Mouse (Mus musculus) hindbrain, embryonic 14.5 days (tissue): ENCODE measurements around the gene Mier3. TPM values are rescaled to one million over a fixed set of nuclear protein-coding genes. Genes with fewer than 3 reads are reported as not detected.
"Not testable (repeated sequence)": the region's sequence is repeated elsewhere in the genome, so short reads cannot be mapped to it uniquely, and the experiment has no call there.

Experiments
- ATAC-seq: fragments of 200-750 bp; cut with Nextera tagmentation; 2 replicates; pipeline ENCODE4 v1.8.0; 2017; ENCODE audit warnings: moderate number of reproducible peaks, mild to moderate bottlenecking, moderate TSS enrichment, moderate library complexity; ENCODE audit not compliant: low FRiP score
- DNase-seq: peaks from one replicate; pipeline ENCODE4 v3.0.0-alpha.2; 2015; ENCODE audit warnings: low spot score
- H3K27ac ChIP-seq: fragments of 300-500 bp; sonication (generic); 2 replicates; pipeline ENCODE4 v1.5.1; 2014; ENCODE audit warnings: mild to moderate bottlenecking, moderate library complexity
- H3K27me3 ChIP-seq: fragments of 300-500 bp; sonication (generic); 2 replicates; pipeline ENCODE4 v1.6.1; 2014; ENCODE audit warnings: mild to moderate bottlenecking, low read length, mixed read lengths; ENCODE audit not compliant: control insufficient read depth, insufficient read depth
- H3K36me3 ChIP-seq: fragments of 300-500 bp; sonication (generic); replicated peaks from 2 replicates; pipeline ENCODE4 v1.6.1; 2014; ENCODE audit not compliant: control insufficient read depth, insufficient read depth
- H3K4me1 ChIP-seq: fragments of 300-500 bp; sonication (generic); replicated peaks from 2 replicates; pipeline ENCODE4 v1.6.1; 2014; ENCODE audit warnings: antibody characterized with exemption, low read length, mixed read lengths; ENCODE audit not compliant: control insufficient read depth, insufficient read depth
- H3K4me2 ChIP-seq: fragments of 300-500 bp; sonication (generic); replicated peaks from 2 replicates; pipeline ENCODE4 v1.6.1; 2014; ENCODE audit warnings: mild to moderate bottlenecking, moderate library complexity
- H3K4me3 ChIP-seq: fragments of 300-500 bp; sonication (generic); replicated peaks from 2 replicates; pipeline ENCODE4 v1.5.1; 2014; ENCODE audit warnings: mild to moderate bottlenecking, low read length
- H3K9ac ChIP-seq: fragments of 300-500 bp; sonication (generic); 2 replicates; pipeline ENCODE4 v1.6.1; 2014
- H3K9me3 ChIP-seq: fragments of 300-500 bp; sonication (generic); 2 replicates; pipeline ENCODE4 v1.6.1; 2016; ENCODE audit warnings: low read length; ENCODE audit not compliant: control insufficient read depth
- WGBS: fragments of 180-500 bp; shearing (Covaris S2); extraction: QIAGEN DNeasy Blood & Tissue Kit; methylation state at CpG from one replicate; pipeline ENCODE4 v1.1.7; 2014; 5-methylcytosine and 5-hydroxymethylcytosine counted together
- polyA plus RNA-seq: library from polyadenylated mRNA; unstranded; fragments of >200 nt; fragmentation: Nextera tagmentation; extraction: Ambion mirVana; gene quantifications from 2 replicates; pipeline ENCODE4 v1.2.1, GENCODE M21; 2014

Gene Mier3
- polyA plus RNA-seq, 1 experiment from 2014 or later, result 23.3 TPM

GRCm38 (mm10) chr13:111685751-111686462, 5.1 kb downstream of the Mier3 start:
- H3K4me2 ChIP-seq, result peak overlapping the region; percentile 86
- ATAC-seq (peak; percentile 95), DNase-seq (peak; percentile 84)
- no peaks in the 10 kb centered on the region for H3K9me3 ChIP-seq
- peaks cover 9% of the 10 kb centered on the region; the same call in 1 of the 2 replicates for H3K36me3 ChIP-seq
- no peaks in the 10 kb centered on the region for H3K27me3 ChIP-seq
- peak overlapping the region; percentile 98 for H3K9ac ChIP-seq
- peak overlapping the region; percentile 98 for H3K27ac ChIP-seq
- under 1% methylated on average over 43 of the region's 86 CpGs for WGBS
- H3K4me1 ChIP-seq, result peaks cover 5% of the 10 kb centered on the region; the same call in 1 of the 2 replicates
- peak overlapping the region; percentile 86 for H3K4me3 ChIP-seq

GRCm38 (mm10) chr13:111686522-111687284, 5.9 kb downstream of the Mier3 start:
- Histone ChIP-seq H3K27me3 (no peaks in the 10 kb centered on the region), H3K9ac (peak overlapping the region; percentile 98), H3K36me3 (peaks cover 17% of the 10 kb centered on the region), H3K4me1 (peaks cover 5% of the 10 kb centered on the region; the same call in 1 of the 2 replicates), H3K9me3 (no peaks in the 10 kb centered on the region), H3K4me2 (peak overlapping the region; percentile 86), H3K4me3 (peak overlapping the region; percentile 86), H3K27ac (peak overlapping the region; percentile 98)
- DNase-seq (peak; percentile 30), ATAC-seq (peak; percentile 72)
- WGBS, result 1% methylated on average over 43 of the region's 101 CpGs

DNA sequence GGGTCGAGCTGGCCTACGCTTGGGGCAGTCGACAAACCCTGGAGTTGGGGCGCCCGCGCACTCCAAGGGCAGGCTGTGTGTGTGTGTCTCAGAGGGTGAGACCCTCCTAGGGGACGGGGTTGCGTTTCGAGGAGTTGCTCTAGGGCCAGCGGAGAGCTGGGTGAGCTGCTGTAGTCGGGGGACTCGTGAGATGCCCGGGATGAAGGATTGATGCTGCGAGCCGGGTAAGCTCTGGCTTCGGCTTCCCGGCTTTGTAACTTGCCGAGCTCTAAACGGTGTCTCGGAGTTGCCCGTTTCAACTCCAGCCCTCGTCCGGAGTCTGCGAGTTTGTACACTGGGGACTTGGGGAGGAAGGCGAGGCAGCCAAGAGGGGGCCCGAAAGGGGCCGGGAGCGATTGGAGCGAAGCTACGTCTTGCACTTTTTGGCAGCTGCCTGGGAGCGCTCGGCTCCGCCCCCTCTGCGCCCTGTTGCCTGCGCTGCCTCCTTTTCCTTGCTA, 6.6 kb downstream of the Mier3 start:
- Histone ChIP-seq H3K9ac (peak overlapping the region; percentile 98), H3K27me3 (no peaks in the 10 kb centered on the region), H3K36me3 (peaks cover 23% of the 10 kb centered on the region), H3K27ac (peak overlapping the region; percentile 98), H3K4me2 (peak overlapping the region; percentile 86), H3K4me3 (peak overlapping the region; percentile 86), H3K9me3 (no peaks in the 10 kb centered on the region), H3K4me1 (peaks cover 5% of the 10 kb centered on the region; the same call in 1 of the 2 replicates)
- DNase-seq, result peak; percentile 74
- ATAC-seq, result peak; percentile 61
- under 1% methylated on average over 35 of the region's 35 CpGs for WGBS

DNA sequence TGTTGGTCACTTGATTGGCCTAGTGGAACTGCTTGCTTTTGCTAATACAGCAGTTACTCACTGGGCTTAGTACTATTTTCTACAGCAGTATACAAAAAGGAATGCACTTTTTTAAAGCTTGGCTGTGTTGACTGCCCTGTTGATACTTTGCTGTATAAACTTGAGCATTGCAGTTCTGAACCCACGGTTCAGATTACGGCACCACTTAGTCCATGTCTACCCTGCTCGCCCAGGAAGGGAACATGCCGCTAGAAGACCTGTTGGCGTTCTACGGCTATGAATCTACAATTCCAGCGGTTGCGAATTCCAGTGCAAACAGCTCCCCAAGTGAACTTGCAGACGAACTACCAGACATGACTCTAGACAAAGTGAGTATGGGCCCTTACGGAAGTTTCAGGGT, 22.6 kb downstream of the Mier3 start:
- Histone ChIP-seq H3K9ac (no peak overlapping the region), H3K4me2 (no peak overlapping the region), H3K9me3 (no peaks in the 10 kb centered on the region), H3K27me3 (no peaks in the 10 kb centered on the region), H3K27ac (no peak overlapping the region), H3K4me3 (no peak overlapping the region), H3K36me3 (peaks cover 70% of the 10 kb centered on the region), H3K4me1 (no peaks in the 10 kb centered on the region)
- no peak for ATAC-seq
- no peak for DNase-seq
- 98% methylated on average over 10 of the region's 10 CpGs for WGBS

- H3K36me3 ChIP-seq, result peaks cover 75% of the 10 kb centered on the region
- not testable (repeated sequence) for H3K9me3 ChIP-seq, DNase-seq, ATAC-seq, H3K27me3 ChIP-seq, H3K9ac ChIP-seq, H3K4me3 ChIP-seq, H3K27ac ChIP-seq, H3K4me2 ChIP-seq, H3K4me1 ChIP-seq
- 90% methylated on average over 4 of the region's 4 CpGs for WGBS
Measured at GRCm38 (mm10) chr13:111703952-111704351, 23.2 kb downstream of the Mier3 start.

DNA sequence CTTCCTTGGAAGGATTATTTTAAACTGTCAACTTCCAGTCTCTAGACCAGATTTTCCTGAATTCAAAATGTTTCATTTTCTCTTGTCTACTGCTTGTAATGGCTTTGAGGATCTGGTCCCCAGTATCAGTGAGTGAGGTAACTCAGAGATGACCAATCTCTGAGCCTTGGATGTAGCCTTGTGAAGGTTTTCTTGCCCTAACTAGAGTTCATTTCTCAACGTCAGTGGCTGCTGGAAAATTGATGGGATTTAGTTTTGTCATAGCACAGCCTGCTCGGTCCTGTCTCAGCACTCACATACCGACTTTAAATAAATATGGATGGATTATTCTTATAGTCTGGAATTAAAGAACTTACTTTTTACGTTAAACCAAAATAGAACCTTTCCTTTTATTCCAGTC, 29.8 kb downstream of the Mier3 start:
- Histone ChIP-seq H3K36me3 (peaks cover 96% of the 10 kb centered on the region), H3K27ac (no peak overlapping the region), H3K4me1 (no peaks in the 10 kb centered on the region), H3K27me3 (no peaks in the 10 kb centered on the region), H3K9me3 (no peaks in the 10 kb centered on the region), H3K9ac (no peak overlapping the region), H3K4me2 (no peak overlapping the region), H3K4me3 (no peak overlapping the region)
- 91% methylated on average over 4 of the region's 4 CpGs for WGBS
- DNase-seq (no peak), ATAC-seq (no peak)

GRCm38 (mm10) chr13:111719726-111720125, 38.9 kb downstream of the Mier3 start:
- Histone ChIP-seq H3K4me1 (0 out of 2 replicates have a peak, but pooled peaks cover 4% of the 10 kb centered on the region), H3K4me3 (no peak overlapping the region), H3K9ac (no peak overlapping the region), H3K4me2 (no peak overlapping the region), H3K36me3 (peaks cover 24% of the 10 kb centered on the region), H3K9me3 (no peaks in the 10 kb centered on the region), H3K27me3 (no peaks in the 10 kb centered on the region), H3K27ac (no peak overlapping the region)
- no peak for DNase-seq
- no peak for ATAC-seq
- WGBS, result 66% methylated on average over 9 of the region's 9 CpGs

DNA sequence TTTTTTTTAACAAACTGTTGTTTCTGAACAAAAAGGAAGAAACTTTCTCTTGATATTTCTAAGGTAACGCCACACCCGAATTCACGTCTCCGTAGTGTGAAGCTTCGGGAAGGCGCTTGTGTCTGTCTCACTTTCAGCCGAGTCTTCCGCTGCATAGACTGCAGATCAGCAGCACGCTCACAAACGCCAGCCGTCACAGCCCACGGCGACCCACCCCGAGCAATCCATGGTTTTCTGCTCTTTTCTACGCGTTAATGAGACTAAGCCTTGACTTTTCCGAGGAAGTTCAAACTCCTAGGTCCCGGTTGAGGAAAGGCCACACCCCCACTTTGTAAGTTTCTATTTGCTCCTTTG, 44.0 kb downstream of the Mier3 start:
- Histone ChIP-seq H3K9me3 (peaks cover 4% of the 10 kb centered on the region; the same call in 1 of the 2 replicates), H3K36me3 (no peaks in the 10 kb centered on the region; the same call in 1 of the 2 replicates), H3K4me3 (peak overlapping the region; percentile 74), H3K27me3 (no peaks in the 10 kb centered on the region), H3K4me1 (peaks cover 4% of the 10 kb centered on the region; the same call in 1 of the 2 replicates), H3K9ac (no peak overlapping the region), H3K27ac (no peak overlapping the region), H3K4me2 (peak overlapping the region; percentile 93)
- ATAC-seq (no peak; the same call in 1 of the 2 replicates), DNase-seq (peak; percentile 33)
- WGBS, result under 1% methylated on average over 18 of the region's 18 CpGs
